Mouse (Mus musculus) cortical plate, adult 2 months (tissue): Measurements from ENCODE around the gene Calu. TPM values are rescaled to one million over a fixed set of nuclear protein-coding genes. Genes with fewer than 3 reads are reported as not detected.
A peak's percentile ranks its signal among the peaks of the same experiment; 100 is the strongest.

ENCODE experiments used
- H3K27ac ChIP-seq: fragments of 200-500 bp; 2 replicates; pipeline ENCODE4 v1.5.1; 2012; ENCODE audit warnings: low read length, control low read depth, inconsistent platforms; ENCODE audit not compliant: insufficient read depth
- H3K4me1 ChIP-seq: fragments of 200-500 bp; 2 replicates; pipeline ENCODE4 v1.6.1; 2011; ENCODE audit warnings: low read length; ENCODE audit not compliant: control insufficient read depth, insufficient read depth
- H3K4me3 ChIP-seq: fragments of 200-500 bp; 2 replicates; pipeline ENCODE4 v1.5.1; 2011; ENCODE audit warnings: mild to moderate bottlenecking, low read length, control low read depth; ENCODE audit not compliant: insufficient read depth
- CTCF ChIP-seq: fragments of 200-500 bp; IDR thresholded peaks from 2 replicates; pipeline ENCODE4 v1.5.1; 2011; ENCODE audit warnings: mild to moderate bottlenecking, control low read depth, low read length; ENCODE audit not compliant: insufficient read depth; ENCODE audit errors: extremely low read depth
- POLR2A ChIP-seq: fragments of 200-500 bp; IDR thresholded peaks from 2 replicates; pipeline ENCODE4 v1.6.1; 2011; ENCODE audit warnings: mild to moderate bottlenecking, low read length, control low read depth; ENCODE audit not compliant: insufficient read depth; ENCODE audit errors: extremely low read depth
- polyA plus RNA-seq: library from polyadenylated mRNA; depleted of rRNA; stranded (reverse); fragments of >200 nt; gene quantifications from 2 replicates; pipeline ENCODE4 v1.2.3, GENCODE M21; 2012

The Calu gene
- polyA plus RNA-seq, 1 experiment = 67.4 TPM

DNA sequence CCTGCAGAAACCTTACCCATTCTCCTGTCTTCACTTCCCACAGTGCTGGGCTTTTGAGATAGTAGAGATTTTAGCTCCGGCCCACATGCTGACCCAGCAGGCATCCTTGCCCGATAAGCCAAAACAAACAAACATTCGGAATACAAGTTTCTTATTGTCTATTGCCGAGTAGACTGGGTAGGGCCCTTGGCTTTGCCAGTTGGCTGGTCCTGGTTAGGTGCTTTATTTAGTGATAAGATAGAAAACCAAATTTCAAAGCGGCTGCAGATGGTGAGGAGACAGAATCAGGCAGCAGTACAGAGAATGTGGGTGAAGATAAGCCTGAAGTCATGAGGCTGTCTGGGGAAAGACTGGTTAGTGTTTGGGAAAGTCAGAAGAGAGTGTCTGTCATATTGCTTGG is 4.9 kb downstream of the Calu start:
- H3K4me1 ChIP-seq = peaks cover 2% of the 10 kb centered on the region; the same call in 1 of the 2 replicates
- TF ChIP-seq CTCF (no peak), POLR2A (no peak)
- no peak overlapping the region for H3K4me3 ChIP-seq
- H3K27ac ChIP-seq = no peak overlapping the region

GRCm38 (mm10) chr6:29359386-29359785 is 11.5 kb downstream of the Calu start:
- Histone ChIP-seq H3K27ac (no peak overlapping the region), H3K4me1 (peaks cover 1% of the 10 kb centered on the region; the same call in 1 of the 2 replicates), H3K4me3 (no peak overlapping the region)
- TF ChIP-seq POLR2A (no peak), CTCF (no peak)

GRCm38 (mm10) chr6:29360211-29360610 is 12.3 kb downstream of the Calu start:
- H3K27ac ChIP-seq = no peak overlapping the region
- H3K4me3 ChIP-seq = no peak overlapping the region
- peaks cover 1% of the 10 kb centered on the region; the same call in 1 of the 2 replicates for H3K4me1 ChIP-seq
- no peak for TF ChIP-seq POLR2A
- no peak for TF ChIP-seq CTCF

GRCm38 (mm10) chr6:29362246-29363128 is 14.6 kb downstream of the Calu start:
- TF ChIP-seq CTCF = peak; percentile 54
- no peak for TF ChIP-seq POLR2A
- no peak overlapping the region for H3K4me3 ChIP-seq
- no peak overlapping the region for H3K27ac ChIP-seq
- peaks cover 1% of the 10 kb centered on the region; the same call in 1 of the 2 replicates for H3K4me1 ChIP-seq

GRCm38 (mm10) chr6:29363129-29363515 is 15.3 kb downstream of the Calu start:
- H3K27ac ChIP-seq = no peak overlapping the region
- TF ChIP-seq POLR2A = no peak
- no peak for TF ChIP-seq CTCF
- peaks cover 1% of the 10 kb centered on the region; the same call in 1 of the 2 replicates for H3K4me1 ChIP-seq
- no peak overlapping the region for H3K4me3 ChIP-seq

GRCm38 (mm10) chr6:29365277-29365676 is 17.4 kb downstream of the Calu start:
- no peak overlapping the region for H3K4me3 ChIP-seq
- H3K27ac ChIP-seq = no peak overlapping the region
- no peak for TF ChIP-seq POLR2A
- no peak for TF ChIP-seq CTCF
- peaks cover 1% of the 10 kb centered on the region; the same call in 1 of the 2 replicates for H3K4me1 ChIP-seq

DNA sequence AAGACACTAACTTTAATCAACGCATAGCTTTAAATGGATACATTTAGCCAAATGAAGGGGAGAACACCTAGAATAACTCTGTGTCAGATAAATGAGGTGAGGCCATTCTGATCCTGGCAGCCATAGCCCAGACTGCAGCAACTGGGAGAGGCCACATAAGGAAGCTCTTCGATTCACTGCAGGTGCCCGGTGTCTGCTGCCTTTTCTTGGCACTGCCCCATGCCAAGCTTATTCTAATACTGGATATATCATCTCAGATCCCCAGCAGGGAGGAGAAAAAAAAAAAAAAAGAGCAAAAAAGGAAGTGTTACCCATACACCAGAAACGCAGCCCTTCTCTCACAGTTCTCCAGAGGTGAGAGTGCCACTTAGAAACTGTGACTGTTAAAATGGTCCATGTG is 29.5 kb downstream of the Calu start:
- no peak for TF ChIP-seq POLR2A
- no peak for TF ChIP-seq CTCF
- Histone ChIP-seq H3K4me3 (no peak overlapping the region), H3K27ac (no peak overlapping the region), H3K4me1 (no peaks in the 10 kb centered on the region)

DNA sequence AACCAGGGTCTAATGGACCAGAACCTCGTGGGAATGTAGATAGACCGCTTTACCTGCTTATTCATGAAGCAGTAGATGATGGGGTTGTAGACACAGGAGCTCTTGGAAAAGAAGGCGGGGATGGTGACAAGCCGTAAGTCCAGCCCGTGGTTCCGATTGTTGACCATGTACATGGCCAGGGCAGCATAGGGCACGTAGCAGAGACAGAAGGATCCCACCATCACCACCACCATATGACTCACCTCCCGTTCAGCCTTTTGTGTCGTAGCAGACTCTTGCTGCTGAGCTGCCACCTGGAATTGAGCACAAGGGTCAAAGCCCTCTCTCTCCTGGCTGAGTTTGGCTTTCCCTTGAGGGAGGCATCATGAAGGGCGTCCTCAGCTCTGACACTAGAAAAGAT is 30.8 kb downstream of the Calu start:
- Histone ChIP-seq H3K27ac (no peak overlapping the region), H3K4me1 (no peaks in the 10 kb centered on the region), H3K4me3 (no peak overlapping the region)
- no peak for TF ChIP-seq CTCF
- no peak for TF ChIP-seq POLR2A

DNA sequence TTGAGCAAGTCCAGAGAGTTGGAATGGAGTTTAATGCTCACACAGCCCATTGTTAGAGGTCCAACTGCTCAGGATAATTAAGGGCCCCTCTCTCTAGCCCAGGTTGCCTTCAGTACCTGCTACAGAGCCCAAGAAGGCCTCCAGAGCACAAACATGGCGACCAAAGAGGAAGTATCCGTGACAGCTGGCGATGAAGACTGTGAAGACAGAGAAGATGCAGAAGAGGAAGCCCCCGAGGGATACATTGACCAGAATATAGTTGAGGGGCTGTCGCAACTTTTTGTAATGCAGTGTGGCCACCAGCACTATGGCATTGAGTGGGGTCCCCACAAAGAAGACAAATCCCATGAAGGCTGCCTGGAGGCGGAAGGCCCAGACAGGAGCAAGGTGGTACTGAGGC is 32.1 kb downstream of the Calu start:
- no peak overlapping the region for H3K27ac ChIP-seq
- no peaks in the 10 kb centered on the region for H3K4me1 ChIP-seq
- TF ChIP-seq CTCF (no peak), POLR2A (no peak)
- H3K4me3 ChIP-seq = no peak overlapping the region

GRCm38 (mm10) chr6:29382442-29382841 is 34.6 kb downstream of the Calu start:
- Histone ChIP-seq H3K4me1 (no peaks in the 10 kb centered on the region), H3K4me3 (no peak overlapping the region), H3K27ac (no peak overlapping the region)
- TF ChIP-seq CTCF = no peak
- no peak for TF ChIP-seq POLR2A
